Mouse (Mus musculus) liver, embryonic 14.5 days (tissue): Measurements from ENCODE around the gene Hacl1. TPM values are rescaled to one million over a fixed set of nuclear protein-coding genes. Genes with fewer than 3 reads are reported as not detected.

Experiments
- ATAC-seq: fragments of 200-750 bp; cut with Nextera tagmentation; 2 replicates; pipeline ENCODE4 v1.8.0; 2017; ENCODE audit warnings: moderate number of reproducible peaks, mild to moderate bottlenecking, moderate library complexity; ENCODE audit not compliant: insufficient read depth
- DNase-seq, 3 experiments: peaks; one replicate each; pipeline ENCODE4 v3.0.0-alpha.2; 2012 to 2013; ENCODE audit warnings: low read depth in 3 of 3, low spot score in 3 of 3
- H3K27ac ChIP-seq: fragments of 300-500 bp; sonication (generic); 2 replicates; pipeline ENCODE4 v1.5.1; 2014; ENCODE audit warnings: moderate library complexity, mild to moderate bottlenecking, control low read depth, inconsistent platforms
- H3K27me3 ChIP-seq: fragments of 300-500 bp; sonication (generic); 2 replicates; pipeline ENCODE4 v1.6.1; 2014; ENCODE audit warnings: mild to moderate bottlenecking, low read length, moderate library complexity; ENCODE audit not compliant: control insufficient read depth, insufficient read depth
- H3K36me3 ChIP-seq: fragments of 300-500 bp; sonication (generic); replicated peaks from 2 replicates; pipeline ENCODE4 v1.6.1; 2014; ENCODE audit warnings: low read depth; ENCODE audit not compliant: control insufficient read depth, insufficient read depth
- H3K4me1 ChIP-seq, 2 experiments: fragments of 200-500 bp in 1 of 2; fragments of 300-500 bp in 1 of 2; sonication (generic) in 1 of 2; replicated peaks; 2 replicates each; pipeline ENCODE4 v1.6.1; 2012 to 2014; ENCODE audit warnings: antibody characterized with exemption in 1 of 2, inconsistent platforms in 1 of 2, low read length in 1 of 2; ENCODE audit not compliant: control insufficient read depth in 2 of 2, insufficient read depth in 2 of 2
- H3K4me2 ChIP-seq: fragments of 300-500 bp; sonication (generic); 2 replicates; pipeline ENCODE4 v1.6.1; 2014; ENCODE audit warnings: low read depth, mild to moderate bottlenecking, control low read depth, moderate library complexity
- H3K4me3 ChIP-seq, 2 experiments: fragments of 200-500 bp in 1 of 2; fragments of 300-500 bp in 1 of 2; sonication (generic) in 1 of 2; 2 replicates each; pipeline ENCODE4 v1.5.1; 2012 to 2014; ENCODE audit warnings: low read depth in 2 of 2, low read length in 2 of 2, mild to moderate bottlenecking in 2 of 2, control low read depth in 1 of 2, inconsistent platforms in 1 of 2, moderate library complexity in 1 of 2; ENCODE audit not compliant: insufficient read depth in 1 of 2
- H3K9ac ChIP-seq: fragments of 300-500 bp; sonication (generic); replicated peaks from 2 replicates; pipeline ENCODE4 v1.6.1; 2014; ENCODE audit warnings: mild to moderate bottlenecking, control low read depth, moderate library complexity
- H3K9me3 ChIP-seq: fragments of 300-500 bp; sonication (generic); 2 replicates; pipeline ENCODE4 v1.6.1; 2016; ENCODE audit warnings: low read length, mixed read lengths; ENCODE audit not compliant: control insufficient read depth
- CTCF ChIP-seq: IDR thresholded peaks from 2 replicates; pipeline ENCODE4 v1.5.1; 2016; ENCODE audit warnings: antibody characterized with exemption, low read depth, control low read depth
- EP300 ChIP-seq: IDR thresholded peaks from 2 replicates; pipeline ENCODE4 v1.6.1; 2016; ENCODE audit warnings: antibody characterized with exemption, low read depth
- WGBS: fragments of 180-500 bp; shearing (Covaris S2); extraction: QIAGEN DNeasy Blood & Tissue Kit; methylation state at CpG from one replicate; pipeline ENCODE4 v1.1.7; 2014; ENCODE audit not compliant: insufficient replicate concordance; 5-methylcytosine and 5-hydroxymethylcytosine counted together
- polyA plus RNA-seq, 2 experiments: library from polyadenylated mRNA; depleted of rRNA in 1 of 2; stranded (reverse) in 1 of 2; unstranded in 1 of 2; fragments of >200 nt; fragmentation: Nextera tagmentation in 1 of 2; extraction: Ambion mirVana in 1 of 2; gene quantifications; 2 replicates each; pipeline versions ENCODE4 v1.2.1 to v1.2.3; 2012 to 2014

Gene Hacl1
- polyA plus RNA-seq, 2 experiments, result 7.4 to 13.3 TPM

DNA sequence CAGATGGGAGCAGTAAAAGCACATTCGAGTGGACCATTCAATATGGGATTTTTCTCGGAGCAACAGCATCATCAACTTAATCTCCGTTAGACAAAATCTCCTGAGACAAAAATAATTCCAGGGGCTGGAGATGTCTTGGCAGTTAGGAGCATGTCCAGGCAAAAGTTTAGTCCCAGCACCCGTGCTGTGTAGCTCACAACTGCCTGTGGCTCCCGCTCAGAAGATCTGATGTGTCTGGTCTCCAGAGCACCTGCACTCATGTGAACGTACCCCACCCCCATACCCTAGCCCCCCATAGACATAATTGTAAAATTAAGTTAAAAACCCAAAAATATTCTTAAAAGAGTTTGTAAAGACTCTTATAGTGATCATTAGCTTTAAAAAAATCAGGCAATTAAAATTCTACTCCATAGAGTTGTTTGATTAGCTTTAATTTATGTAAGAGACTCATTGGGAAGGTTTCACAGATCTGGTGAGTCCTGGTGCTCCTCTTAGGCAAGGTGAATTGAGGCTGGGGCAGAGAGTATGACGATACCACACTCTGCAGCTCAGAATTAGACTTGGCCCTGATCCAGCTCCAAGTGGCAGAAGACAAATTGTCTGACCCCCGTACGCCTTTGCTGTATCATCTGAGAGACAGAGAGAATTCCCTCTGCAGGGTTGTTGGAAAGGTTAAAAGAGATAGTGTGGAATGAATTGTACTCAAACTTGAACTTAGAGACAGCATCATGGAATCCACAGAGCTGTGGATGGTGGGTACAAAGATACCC is 62.9 kb downstream of the Hacl1 start:
- no peak overlapping the region for H3K9ac ChIP-seq
- 57% methylated on average over 9 of the region's 9 CpGs for WGBS
- no peak for DNase-seq

DNA sequence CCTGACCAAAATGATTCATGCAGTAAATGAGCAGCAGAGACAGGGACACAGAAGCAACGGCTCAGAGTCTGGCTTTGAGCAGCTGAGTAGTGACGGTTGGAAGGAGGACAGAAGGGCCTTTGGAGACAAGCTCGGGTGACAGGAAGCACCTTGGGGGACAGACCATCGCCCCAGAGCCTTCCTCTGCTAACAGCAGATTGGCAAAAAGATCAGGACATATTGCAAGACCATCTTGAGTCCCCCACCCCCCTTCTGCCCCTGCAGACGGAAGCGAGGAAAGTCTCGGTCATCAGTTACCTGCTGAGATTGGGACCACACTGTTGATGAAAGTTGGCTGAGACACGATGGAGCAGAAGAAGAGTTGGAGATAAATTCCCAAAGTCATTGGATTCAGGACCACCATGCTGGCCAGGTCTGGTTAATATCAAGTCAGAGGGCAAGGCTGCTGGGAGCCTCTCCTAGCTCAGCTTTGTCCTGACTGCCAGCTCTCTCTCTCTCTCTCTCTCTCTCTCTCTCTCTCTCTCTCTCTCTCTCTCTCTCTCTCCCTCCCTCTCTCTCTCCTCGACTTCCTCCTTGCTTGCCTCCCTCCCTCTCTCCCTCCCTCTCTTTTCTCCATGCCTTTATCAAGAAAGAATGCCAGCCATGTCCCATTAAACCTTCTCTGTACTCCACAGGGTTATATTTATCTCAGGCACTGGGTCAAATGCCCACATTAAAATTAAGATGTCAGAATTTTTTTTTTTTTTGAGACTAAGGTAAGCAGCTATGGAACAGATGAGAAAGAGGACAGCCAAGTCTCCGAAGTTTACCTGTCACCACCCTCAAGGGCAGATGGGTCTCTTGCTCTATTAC is 64.0 kb downstream of the Hacl1 start:
- no peak for TF ChIP-seq EP300
- no peak for TF ChIP-seq CTCF
- 23% methylated on average over 10 of the region's 10 CpGs for WGBS

More for the DNA sequence above, 62.9 kb downstream of the Hacl1 start:
- no peaks in the 10 kb centered on the region for H3K4me1 ChIP-seq
- no peak overlapping the region for H3K4me2 ChIP-seq
- no peaks in the 10 kb centered on the region for H3K36me3 ChIP-seq
- no peak overlapping the region for H3K4me3 ChIP-seq
- ATAC-seq, result no peak
- no peaks in the 10 kb centered on the region for H3K9me3 ChIP-seq
- H3K27ac ChIP-seq, result no peak overlapping the region
- TF ChIP-seq EP300, result no peak
- no peak for TF ChIP-seq CTCF
- H3K27me3 ChIP-seq, result no peaks in the 10 kb centered on the region

DNA sequence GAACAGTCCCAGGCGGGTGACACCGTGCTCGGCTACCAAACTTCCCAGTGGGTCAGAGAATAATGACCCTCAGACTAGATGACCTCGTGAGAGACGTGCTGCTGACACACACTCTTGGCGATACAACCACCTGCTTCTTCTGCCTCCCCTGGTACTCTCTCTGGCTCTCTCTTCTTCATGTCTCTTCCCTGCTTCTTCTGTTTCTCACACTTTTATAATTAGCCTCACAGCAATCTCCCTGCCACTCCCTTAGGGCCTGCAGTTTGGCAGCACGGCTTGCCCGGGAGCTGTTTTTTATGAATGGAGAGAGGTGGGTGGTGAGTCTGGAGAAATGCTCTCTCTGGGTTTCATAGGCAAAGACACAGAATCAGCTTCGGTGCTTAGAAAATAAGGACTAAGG is 65.2 kb downstream of the Hacl1 start:
- H3K27ac ChIP-seq, result no peak overlapping the region
- TF ChIP-seq EP300, result no peak
- TF ChIP-seq CTCF, result no peak
- no peaks in the 10 kb centered on the region for H3K36me3 ChIP-seq
- H3K9me3 ChIP-seq, result no peaks in the 10 kb centered on the region
- no peaks in the 10 kb centered on the region for H3K27me3 ChIP-seq
- no peak overlapping the region for H3K4me2 ChIP-seq
- H3K9ac ChIP-seq, result no peak overlapping the region
- WGBS, result 67% methylated on average over 9 of the region's 9 CpGs
- DNase-seq (no peak), ATAC-seq (no peak)
- H3K4me1 ChIP-seq, result peaks cover 1% of the 10 kb centered on the region in 2 experiments; a peak in 1 of 4 replicates
- no peak overlapping the region for H3K4me3 ChIP-seq

More for the DNA sequence above, 64.0 kb downstream of the Hacl1 start:
- H3K4me2 ChIP-seq, result no peak overlapping the region
- H3K4me3 ChIP-seq, result no peak overlapping the region
- ATAC-seq, result no peak
- H3K9ac ChIP-seq, result no peak overlapping the region
- H3K27me3 ChIP-seq, result no peaks in the 10 kb centered on the region
- H3K27ac ChIP-seq, result no peak overlapping the region
- no peak for DNase-seq
- no peaks in the 10 kb centered on the region for H3K36me3 ChIP-seq
- no peaks in the 10 kb centered on the region for H3K9me3 ChIP-seq
- H3K4me1 ChIP-seq, result no peaks in the 10 kb centered on the region

DNA sequence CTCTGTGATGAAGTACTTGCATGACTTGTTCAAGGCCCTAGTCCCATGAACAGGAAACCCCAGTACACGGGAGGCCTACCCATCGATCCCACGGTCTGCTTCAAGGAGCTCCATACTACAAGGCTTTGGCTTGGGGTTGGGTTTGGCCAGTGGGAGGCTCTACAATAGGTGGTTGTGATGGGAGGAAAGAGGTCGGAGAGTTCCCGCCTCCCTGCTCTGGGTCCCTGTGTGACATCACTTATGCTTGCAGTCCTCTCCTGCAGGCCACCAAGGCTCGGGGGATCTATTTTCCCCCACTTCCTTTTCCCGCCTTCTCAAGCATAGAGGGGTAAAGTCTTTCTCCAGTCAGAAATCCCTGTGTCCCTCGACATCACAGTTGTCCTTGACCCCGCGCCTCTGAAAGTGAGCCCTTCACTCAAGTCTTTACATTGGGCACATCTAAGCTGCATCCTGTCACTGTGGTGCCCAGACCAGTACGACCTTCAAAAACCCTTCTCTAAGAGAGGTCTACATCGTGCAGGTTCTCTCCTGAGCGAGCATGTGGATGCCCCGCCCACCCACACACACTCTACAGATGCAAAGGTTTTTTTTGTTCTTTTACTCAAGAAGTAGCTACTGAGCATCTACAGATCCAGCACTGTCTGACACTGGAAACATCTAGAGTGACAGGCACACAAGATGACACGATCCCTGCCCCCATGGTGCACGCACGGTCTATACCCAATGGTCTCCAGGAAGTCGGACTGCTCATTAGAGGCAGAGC is 66.0 kb downstream of the Hacl1 start:
- Histone ChIP-seq H3K4me3 (no peak overlapping the region), H3K9ac (no peak overlapping the region), H3K27me3 (no peaks in the 10 kb centered on the region), H3K9me3 (no peaks in the 10 kb centered on the region), H3K27ac (no peak overlapping the region), H3K4me2 (no peak overlapping the region), H3K36me3 (no peaks in the 10 kb centered on the region), H3K4me1 (peaks cover 3 to 9% of the 10 kb centered on the region in 2 experiments; a peak in 3 of 4 replicates)
- TF ChIP-seq CTCF (no peak), EP300 (no peak)
- DNase-seq (no peak), ATAC-seq (no peak)
- 69% methylated on average over 18 of the region's 18 CpGs for WGBS
